8 mouse cellular contexts compared by ENCODE assay signal in genomic region chr8:45381963-45382347, GRCm38 (mm10). TPM values are rescaled to one million over a fixed set of nuclear protein-coding genes. Genes with fewer than 3 reads are reported as not detected.
A peak's percentile ranks its signal among the peaks of the same experiment; 100 is the strongest.
DNase-seq lines count a peak whose midpoint lies in the region; ATAC-seq lines count a peak whose summit lies in the region.

Gene Fam149a, minus strand, starts transcription at chr8:45382291.

- no peaks in the 10 kb centered on the region for H3K36me3 ChIP-seq in neural tube, embryonic 12.5 days

- no peak within 1 kb of the TSS for H3K27ac ChIP-seq in neural tube, embryonic 12.5 days

- H3K9me3 ChIP-seq in neural tube, embryonic 12.5 days: no peaks in the 10 kb centered on the region

- H3K27me3 ChIP-seq in neural tube, embryonic 12.5 days (replicated peaks): peaks cover 6% of the 10 kb centered on the region

- peak within 1 kb of the TSS; percentile 38 for H3K9ac ChIP-seq in neural tube, embryonic 12.5 days

- H3K4me1 ChIP-seq in neural tube, embryonic 12.5 days: peaks cover 13% of the 10 kb centered on the region

- H3K4me2 ChIP-seq in neural tube, embryonic 12.5 days (replicated peaks): peak within 1 kb of the TSS; percentile 84

- peak; percentile 69 for ATAC-seq in frontal cortex, adult (ENCODE audit: low TSS enrichment)
- ATAC-seq in neural tube, embryonic 12.5 days (ENCODE audit: low FRiP score, low read depth): peak; percentile 68

- WGBS in neural tube, embryonic 12.5 days: 3% methylated on average over 6 of the region's 6 CpGs

- peak within 1 kb of the TSS; percentile 36 for H3K4me3 ChIP-seq in neural tube, embryonic 12.5 days

- no peak for DNase-seq in frontal cortex, postnatal 10 days (ENCODE audit: low spot score in 2 of 2)
- DNase-seq in right cerebral cortex, postnatal 25 days: peak; percentile 11
- DNase-seq in right cerebral cortex, adult 18-20 months: no peak
- DNase-seq in left cerebral cortex, adult 8-10 months (ENCODE audit: low spot score in 2 of 2): no peak
- DNase-seq in thymus, postnatal 4 days: no peak
- DNase-seq in spleen, postnatal 10 days (ENCODE audit: low spot score in 2 of 2): no peak

RNA-seq across cellular contexts. Expression of gene Fam149a, which starts in this region (rescaled TPM):
- 10 to 100 TPM; 20.6 to 24.4 (median 22.1) TPM for total RNA-seq in left cerebral cortex, adult 8-10 months (2022)
- polyA plus RNA-seq in neural tube, embryonic 12.5 days (2016; fragmentation: Nextera tagmentation; extraction: Ambion mirVana): 9.0 and 9.3 TPM in 2 replicates
